Mouse (Mus musculus): Measurements from ENCODE around the gene St3gal2. TPM values are rescaled to one million over a fixed set of nuclear protein-coding genes. Genes with fewer than 3 reads are reported as not detected.
"Not testable (repeated sequence)": the region's sequence is repeated elsewhere in the genome, so short reads cannot be mapped to it uniquely, and the experiment has no call there.

Gene St3gal2
- polyA plus RNA-seq, 1 experiment from 2014 or later: 10.1 TPM

GRCm38 (mm10) chr8:110965594-110965993, 45.9 kb downstream of the St3gal2 start:
- ATAC-seq (peak; percentile 46), DNase-seq (peak; percentile 76)
- H3K4me2 ChIP-seq (ENCODE audit: low read depth, low read length): no peak overlapping the region
- TF ChIP-seq CTCF (IDR thresholded peaks at IDR 0.05; ENCODE audit: low read depth) (peak; percentile 42), EP300 (IDR thresholded peaks at IDR 0.05; ENCODE audit: low read depth) (peak; percentile 55; the same call in 1 of the 2 replicates)
- H3K27me3 ChIP-seq (ENCODE audit: insufficient read depth, low read length): no peaks in the 10 kb centered on the region
- peaks cover 12% of the 10 kb centered on the region for H3K4me1 ChIP-seq (ENCODE audit: insufficient read depth)
- WGBS (ENCODE audit: insufficient replicate concordance): 41% methylated on average over 7 of the region's 7 CpGs
- no peak overlapping the region for H3K27ac ChIP-seq (ENCODE audit: low read depth)
- H3K9ac ChIP-seq (replicated peaks): no peak overlapping the region
- H3K36me3 ChIP-seq (replicated peaks; ENCODE audit: insufficient read depth, low read length): peaks cover 32% of the 10 kb centered on the region
- no peaks in the 10 kb centered on the region for H3K9me3 ChIP-seq (ENCODE audit: low read length)
- H3K4me3 ChIP-seq (ENCODE audit: low read depth, low read length): no peak overlapping the region

DNA sequence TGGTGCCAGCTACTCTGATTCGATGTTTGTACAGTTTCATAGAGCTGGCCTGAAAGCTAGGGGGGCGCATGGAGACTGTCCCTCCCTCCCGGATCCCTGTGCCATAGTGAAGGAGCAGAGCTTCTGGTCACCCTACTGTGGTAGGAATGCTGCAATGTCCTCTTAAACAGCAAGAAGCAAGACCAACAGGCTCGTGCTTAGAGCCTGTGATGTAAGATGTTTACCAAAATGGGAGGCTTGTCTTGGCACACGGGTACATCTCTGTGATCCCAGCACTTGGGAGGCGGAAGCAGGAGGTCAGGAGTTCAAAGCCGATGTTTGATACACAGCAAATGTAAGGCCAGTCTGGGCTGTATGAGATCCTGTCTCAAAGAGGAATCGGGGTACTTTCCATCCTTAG, 46.9 kb downstream of the St3gal2 start:
- no peaks in the 10 kb centered on the region for H3K27me3 ChIP-seq (ENCODE audit: insufficient read depth, low read length)
- no peak overlapping the region for H3K27ac ChIP-seq (ENCODE audit: low read depth)
- DNase-seq (no peak), ATAC-seq (no peak)
- 78% methylated on average over 8 of the region's 8 CpGs for WGBS (ENCODE audit: insufficient replicate concordance)
- H3K9me3 ChIP-seq (ENCODE audit: low read length): no peaks in the 10 kb centered on the region
- no peak overlapping the region for H3K4me2 ChIP-seq (ENCODE audit: low read depth, low read length)
- no peak overlapping the region for H3K9ac ChIP-seq (replicated peaks)
- H3K4me3 ChIP-seq (ENCODE audit: low read depth, low read length): no peak overlapping the region
- peaks cover 32% of the 10 kb centered on the region for H3K36me3 ChIP-seq (replicated peaks; ENCODE audit: insufficient read depth, low read length)
- peaks cover 17% of the 10 kb centered on the region for H3K4me1 ChIP-seq (ENCODE audit: insufficient read depth)
- TF ChIP-seq CTCF (IDR thresholded peaks at IDR 0.05; ENCODE audit: low read depth) (0 out of 2 replicates have a peak, but pooled peaks have one; percentile 4), EP300 (IDR thresholded peaks at IDR 0.05; ENCODE audit: low read depth) (no peak)

- Histone ChIP-seq H3K4me3 (ENCODE audit: low read depth, low read length) (no peak overlapping the region), H3K9me3 (ENCODE audit: low read length) (no peaks in the 10 kb centered on the region), H3K4me2 (ENCODE audit: low read depth, low read length) (no peak overlapping the region), H3K9ac (replicated peaks) (no peak overlapping the region), H3K27ac (ENCODE audit: low read depth) (no peak overlapping the region), H3K27me3 (ENCODE audit: insufficient read depth, low read length) (no peaks in the 10 kb centered on the region), H3K4me1 (ENCODE audit: insufficient read depth) (peaks cover 17% of the 10 kb centered on the region), H3K36me3 (replicated peaks; ENCODE audit: insufficient read depth, low read length) (peaks cover 28% of the 10 kb centered on the region)
- TF ChIP-seq EP300 (IDR thresholded peaks at IDR 0.05; ENCODE audit: low read depth): no peak
- no peak for TF ChIP-seq CTCF (IDR thresholded peaks at IDR 0.05; ENCODE audit: low read depth)
- 81% methylated on average over 9 of the region's 9 CpGs for WGBS (ENCODE audit: insufficient replicate concordance)
- no peak for DNase-seq
- no peak for ATAC-seq
Observed at GRCm38 (mm10) chr8:110967326-110967725, 47.6 kb downstream of the St3gal2 start.

DNA sequence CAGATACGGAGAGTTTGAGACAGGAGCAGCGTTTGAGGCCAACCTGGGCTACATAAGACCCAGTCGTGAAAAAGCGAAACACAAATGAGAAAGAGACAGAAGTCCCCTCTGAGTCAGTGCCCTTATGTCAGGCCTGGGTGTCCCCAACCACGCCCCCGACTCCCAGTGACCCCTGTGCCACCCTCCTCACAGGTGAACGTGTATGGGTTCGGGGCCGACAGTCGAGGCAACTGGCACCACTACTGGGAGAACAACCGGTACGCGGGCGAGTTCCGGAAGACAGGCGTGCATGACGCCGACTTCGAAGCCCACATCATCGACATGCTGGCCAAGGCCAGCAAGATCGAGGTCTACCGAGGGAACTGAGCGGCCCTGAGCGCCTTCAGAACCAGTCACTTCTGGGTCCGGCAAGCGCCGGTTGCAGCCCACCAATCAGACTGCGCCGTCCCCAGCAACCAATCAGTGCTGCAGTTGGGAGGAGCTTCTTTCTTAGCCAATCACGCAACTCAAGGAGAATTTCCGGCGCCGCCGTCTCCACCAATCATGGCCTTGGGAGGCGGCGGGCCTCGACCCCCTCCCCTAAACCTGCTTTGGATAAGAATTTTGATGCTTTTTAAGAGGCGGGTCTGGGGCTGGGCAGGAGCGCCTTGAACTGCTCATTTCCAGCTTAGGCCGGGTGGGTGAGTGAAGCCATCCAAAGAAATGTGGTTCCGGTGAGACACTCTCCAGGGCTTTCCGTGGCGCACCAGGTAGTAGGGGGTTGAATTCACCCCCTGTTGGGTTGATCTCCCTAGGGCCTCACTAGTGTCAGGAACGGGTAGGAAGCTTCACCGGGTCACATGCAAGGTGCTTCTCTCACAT, 50.4 kb downstream of the St3gal2 start:
- peak overlapping the region; percentile 66 for H3K9ac ChIP-seq (replicated peaks)
- no peaks in the 10 kb centered on the region for H3K27me3 ChIP-seq (ENCODE audit: insufficient read depth, low read length)
- ATAC-seq (peak; percentile 91), DNase-seq (peak; percentile 89)
- no peaks in the 10 kb centered on the region for H3K9me3 ChIP-seq (ENCODE audit: low read length)
- peak overlapping the region; percentile 86 for H3K4me2 ChIP-seq (ENCODE audit: low read depth, low read length)
- H3K36me3 ChIP-seq (replicated peaks; ENCODE audit: insufficient read depth, low read length): peaks cover 25% of the 10 kb centered on the region; the same call in 1 of the 2 replicates
- WGBS (ENCODE audit: insufficient replicate concordance): 9% methylated on average over 45 of the region's 45 CpGs
- H3K27ac ChIP-seq (ENCODE audit: low read depth): peak overlapping the region; percentile 50
- H3K4me3 ChIP-seq (ENCODE audit: low read depth, low read length): peak overlapping the region; percentile 56
- no peak for TF ChIP-seq EP300 (IDR thresholded peaks at IDR 0.05; ENCODE audit: low read depth)
- no peak for TF ChIP-seq CTCF (IDR thresholded peaks at IDR 0.05; ENCODE audit: low read depth)
- peaks cover 17% of the 10 kb centered on the region for H3K4me1 ChIP-seq (ENCODE audit: insufficient read depth)

DNA sequence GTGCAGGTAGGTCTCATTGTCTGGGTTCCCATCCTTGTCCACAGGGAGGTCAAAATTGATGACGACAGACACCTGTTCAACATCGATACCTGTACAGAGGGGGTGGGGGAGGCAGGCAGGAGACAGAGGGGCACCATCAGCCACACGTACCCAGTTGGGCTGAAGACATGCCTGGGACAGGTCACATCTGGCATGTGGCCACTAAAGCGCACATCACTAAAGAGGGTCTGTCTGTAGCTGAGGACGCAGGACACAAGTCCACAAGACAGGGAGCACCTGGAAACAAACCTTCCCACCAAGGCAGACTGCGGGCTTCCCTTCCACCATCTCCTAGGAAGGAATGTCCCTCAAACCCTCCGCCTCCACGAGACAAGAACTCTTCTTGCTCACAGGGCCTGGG, 56.8 kb downstream of the St3gal2 start:
- not testable (repeated sequence) for H3K4me2 ChIP-seq (ENCODE audit: low read depth, low read length); H3K4me3 ChIP-seq (ENCODE audit: low read depth, low read length); DNase-seq; H3K27ac ChIP-seq (ENCODE audit: low read depth); H3K4me1 ChIP-seq (ENCODE audit: insufficient read depth); H3K27me3 ChIP-seq (ENCODE audit: insufficient read depth, low read length); ATAC-seq; H3K9ac ChIP-seq (replicated peaks); H3K9me3 ChIP-seq (ENCODE audit: low read length)
- H3K36me3 ChIP-seq (replicated peaks; ENCODE audit: insufficient read depth, low read length): peaks cover 36% of the 10 kb centered on the region
- 91% methylated on average over 8 of the region's 8 CpGs for WGBS (ENCODE audit: insufficient replicate concordance)

GRCm38 (mm10) chr8:110977987-110978386, 58.3 kb downstream of the St3gal2 start:
- not testable (repeated sequence) for H3K4me1 ChIP-seq (ENCODE audit: insufficient read depth); H3K27ac ChIP-seq (ENCODE audit: low read depth); DNase-seq; H3K4me3 ChIP-seq (ENCODE audit: low read depth, low read length); H3K27me3 ChIP-seq (ENCODE audit: insufficient read depth, low read length); H3K9me3 ChIP-seq (ENCODE audit: low read length); H3K4me2 ChIP-seq (ENCODE audit: low read depth, low read length); ATAC-seq; H3K9ac ChIP-seq (replicated peaks)
- WGBS (ENCODE audit: insufficient replicate concordance): 91% methylated on average over 2 of the region's 2 CpGs
- H3K36me3 ChIP-seq (replicated peaks; ENCODE audit: insufficient read depth, low read length): peaks cover 46% of the 10 kb centered on the region
